Mouse (Mus musculus) lung, embryonic 16.5 days (tissue): ENCODE results near the gene BC034090. TPM values are rescaled to one million over a fixed set of nuclear protein-coding genes. Genes with fewer than 3 reads are reported as not detected.

Experiments
- ATAC-seq: fragments of 200-750 bp; cut with Nextera tagmentation; 2 replicates; pipeline ENCODE4 v1.8.0; 2017; ENCODE audit warnings: low read depth, mild to moderate bottlenecking, moderate library complexity
- H3K27ac ChIP-seq: fragments of 300-500 bp; sonication (generic); 2 replicates; pipeline ENCODE4 v1.5.1; 2014; ENCODE audit warnings: mild to moderate bottlenecking, control low read depth, low read length
- H3K27me3 ChIP-seq: fragments of 300-500 bp; sonication (generic); 2 replicates; pipeline ENCODE4 v1.6.1; 2014; ENCODE audit warnings: low read depth, low read length, mixed read lengths; ENCODE audit not compliant: control insufficient read depth, insufficient read depth
- H3K36me3 ChIP-seq: fragments of 300-500 bp; sonication (generic); 2 replicates; pipeline ENCODE4 v1.6.1; 2014; ENCODE audit warnings: low read length; ENCODE audit not compliant: control insufficient read depth, insufficient read depth
- H3K4me1 ChIP-seq: fragments of 300-500 bp; sonication (generic); replicated peaks from 2 replicates; pipeline ENCODE4 v1.6.1; 2014; ENCODE audit warnings: low read length, mixed read lengths; ENCODE audit not compliant: control insufficient read depth, insufficient read depth
- H3K4me2 ChIP-seq: fragments of 300-500 bp; sonication (generic); 2 replicates; pipeline ENCODE4 v1.6.1; 2014; ENCODE audit warnings: low read depth, low read length, control low read depth
- H3K4me3 ChIP-seq: fragments of 300-500 bp; sonication (generic); 2 replicates; pipeline ENCODE4 v1.5.1; 2014; ENCODE audit warnings: mild to moderate bottlenecking, low read length, control low read depth
- H3K9ac ChIP-seq: fragments of 300-500 bp; sonication (generic); 2 replicates; pipeline ENCODE4 v1.6.1; 2014; ENCODE audit warnings: low read length, control low read depth
- H3K9me3 ChIP-seq: fragments of 300-500 bp; sonication (generic); 2 replicates; pipeline ENCODE4 v1.6.1; 2016; ENCODE audit warnings: low read length; ENCODE audit not compliant: control insufficient read depth
- WGBS: fragments of 180-500 bp; shearing (Covaris S2); extraction: QIAGEN DNeasy Blood & Tissue Kit; methylation state at CpG from one replicate; pipeline ENCODE4 v1.1.7; 2014; 5-methylcytosine and 5-hydroxymethylcytosine counted together
- polyA plus RNA-seq: library from polyadenylated mRNA; unstranded; fragments of >200 nt; fragmentation: Nextera tagmentation; extraction: Ambion mirVana; gene quantifications from 2 replicates; pipeline ENCODE4 v1.2.1, GENCODE M21; 2015

The BC034090 gene
- 4.4 and 4.8 TPM in 2 replicates for polyA plus RNA-seq

DNA sequence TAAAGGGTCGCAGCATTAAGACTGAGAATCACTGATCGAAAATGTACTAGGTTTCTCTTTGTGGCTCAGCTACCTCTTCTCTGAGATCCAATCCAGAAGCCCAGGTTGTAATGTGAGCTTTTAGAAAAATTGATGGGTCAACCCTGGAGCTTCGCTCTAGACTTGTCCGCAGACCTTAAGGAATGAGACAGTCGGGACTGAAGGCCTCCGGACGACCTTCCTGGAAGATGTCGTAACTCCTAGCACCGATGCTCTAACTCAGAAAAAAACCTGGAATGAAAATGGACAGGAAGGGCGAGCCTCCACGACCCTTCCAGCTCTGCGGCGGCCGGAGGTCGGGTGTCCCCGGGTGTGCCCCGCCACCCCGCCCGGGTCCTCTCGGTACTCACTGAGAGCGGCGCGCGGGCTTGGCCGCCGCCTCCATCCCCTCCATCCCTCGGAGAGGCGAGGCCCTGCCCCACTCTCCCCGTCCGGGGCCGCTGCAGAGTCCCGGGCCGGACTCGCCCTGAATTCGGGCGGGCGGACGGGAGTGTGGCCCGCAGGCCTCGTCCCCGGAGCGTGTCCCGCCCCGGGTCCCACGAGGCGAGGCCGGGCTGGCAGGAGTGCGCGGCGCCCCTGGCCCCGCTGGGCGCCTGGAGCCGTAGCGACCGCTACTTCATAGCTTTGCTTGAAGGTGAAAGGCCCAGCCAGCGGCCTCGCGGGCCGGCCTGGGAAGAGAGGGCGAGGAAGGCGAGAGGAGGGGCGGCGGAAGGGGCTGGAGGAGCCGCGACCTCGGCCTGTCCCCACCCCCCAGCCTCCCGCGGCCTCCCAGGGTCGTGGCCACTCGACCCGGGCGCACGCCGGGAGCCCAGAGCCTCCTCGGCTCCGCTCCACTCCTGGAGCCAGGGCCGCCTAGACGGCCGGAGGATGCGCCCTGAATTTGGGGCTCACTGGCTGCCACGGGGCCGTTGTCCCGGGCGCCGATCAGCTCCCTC is at the start of gene BC034090:
BC034090 (minus strand) TSS at position 648 of the 974 bp plus-strand sequence.
- H3K36me3 ChIP-seq = no peaks in the 10 kb centered on the region
- H3K4me2 ChIP-seq = peak within 1 kb of the TSS; percentile 84
- peak within 1 kb of the TSS; percentile 67 for H3K4me3 ChIP-seq
- peaks cover 4% of the 10 kb centered on the region; the same call in 1 of the 2 replicates for H3K4me1 ChIP-seq
- no peaks in the 10 kb centered on the region for H3K9me3 ChIP-seq
- H3K27me3 ChIP-seq = peaks cover 4% of the 10 kb centered on the region; the same call in 1 of the 2 replicates
- ATAC-seq = peak; percentile 87
- H3K9ac ChIP-seq = peak within 1 kb of the TSS; percentile 73
- H3K27ac ChIP-seq = peak within 1 kb of the TSS; percentile 74
- 2% methylated on average over 62 of the region's 85 CpGs for WGBS

DNA sequence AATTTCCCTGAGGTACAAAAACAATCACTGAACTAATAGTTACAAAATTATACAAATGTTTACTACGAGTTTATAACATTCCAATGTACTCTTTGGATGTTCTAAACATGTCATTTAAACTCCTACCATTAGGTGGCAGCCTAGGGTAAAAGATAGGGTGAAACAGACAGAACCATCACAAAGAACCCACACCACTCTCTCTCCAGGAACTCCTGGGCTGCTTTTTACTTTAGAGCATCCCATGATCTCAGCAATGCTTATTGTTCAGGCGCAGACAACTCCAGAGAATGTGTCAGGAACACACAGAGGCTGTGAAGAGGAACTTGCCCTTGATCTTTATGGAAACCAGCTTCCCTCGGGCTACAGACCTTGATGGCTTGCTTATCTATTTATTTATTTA is 49.2 kb upstream of the BC034090 start:
- ATAC-seq = peak; percentile 52; the same call in 1 of the 2 replicates
- 12% methylated on average over 3 of the region's 3 CpGs for WGBS

DNA sequence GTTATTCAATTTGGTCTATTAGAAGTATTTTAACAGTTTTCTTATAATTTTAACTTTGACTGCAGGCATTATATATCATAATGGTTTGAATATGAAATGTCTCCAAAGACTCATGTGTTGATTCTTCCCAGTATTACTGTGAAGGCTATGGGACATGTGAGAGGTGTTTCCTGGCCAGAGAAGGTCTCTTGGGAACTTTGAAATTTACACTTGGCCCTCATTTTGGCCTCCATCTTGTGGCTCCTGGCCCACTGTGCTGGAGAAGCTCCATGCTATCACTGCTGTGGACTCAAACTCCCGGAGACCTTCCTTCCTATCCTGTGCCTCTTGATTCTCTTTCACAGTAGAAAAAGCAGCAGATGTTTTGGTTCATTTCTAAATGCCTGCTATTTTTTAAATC is 45.2 kb upstream of the BC034090 start:
- H3K36me3 ChIP-seq = peaks cover 9% of the 10 kb centered on the region
- H3K27me3 ChIP-seq = no peaks in the 10 kb centered on the region
- H3K4me2 ChIP-seq = no peak overlapping the region
- H3K9me3 ChIP-seq = no peaks in the 10 kb centered on the region
- H3K4me1 ChIP-seq = no peaks in the 10 kb centered on the region
- WGBS = 83% methylated on average over 1 of the region's 1 CpGs
- ATAC-seq = no peak
- no peak overlapping the region for H3K9ac ChIP-seq
- no peak overlapping the region for H3K4me3 ChIP-seq
- no peak overlapping the region for H3K27ac ChIP-seq

More for the DNA sequence above, 49.2 kb upstream of the BC034090 start:
- Histone ChIP-seq H3K27me3 (no peaks in the 10 kb centered on the region), H3K9ac (no peak overlapping the region), H3K9me3 (no peaks in the 10 kb centered on the region), H3K4me3 (no peak overlapping the region), H3K4me2 (no peak overlapping the region), H3K27ac (no peak overlapping the region), H3K36me3 (peaks cover 3% of the 10 kb centered on the region; the same call in 1 of the 2 replicates), H3K4me1 (no peaks in the 10 kb centered on the region)

DNA sequence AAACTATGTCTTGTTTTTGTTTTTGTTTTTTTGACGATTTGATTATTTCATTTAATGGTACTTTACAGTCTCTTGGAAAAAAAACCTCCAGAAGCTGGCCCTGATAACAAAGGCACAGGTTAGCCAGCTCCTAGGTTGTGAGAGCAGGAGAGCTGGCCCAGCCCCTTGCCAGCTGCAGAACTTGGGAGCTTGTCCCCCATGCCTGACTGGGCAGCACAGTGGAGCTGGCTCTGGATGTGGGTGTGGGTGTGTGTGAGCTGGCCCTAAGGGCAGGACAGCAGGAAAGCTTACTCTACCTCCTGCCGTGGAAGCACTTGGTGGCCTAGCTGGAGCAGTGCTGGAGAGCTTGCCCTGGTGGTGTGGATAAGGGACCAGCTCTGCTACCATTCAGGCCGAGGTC is 43.8 kb upstream of the BC034090 start:
- H3K4me1 ChIP-seq = no peaks in the 10 kb centered on the region
- H3K4me3 ChIP-seq = no peak overlapping the region
- 77% methylated on average over 3 of the region's 3 CpGs for WGBS
- peaks cover 9% of the 10 kb centered on the region for H3K36me3 ChIP-seq
- no peak overlapping the region for H3K4me2 ChIP-seq
- no peak overlapping the region for H3K9ac ChIP-seq
- H3K27ac ChIP-seq = no peak overlapping the region
- no peak for ATAC-seq
- H3K9me3 ChIP-seq = no peaks in the 10 kb centered on the region
- no peaks in the 10 kb centered on the region for H3K27me3 ChIP-seq

DNA sequence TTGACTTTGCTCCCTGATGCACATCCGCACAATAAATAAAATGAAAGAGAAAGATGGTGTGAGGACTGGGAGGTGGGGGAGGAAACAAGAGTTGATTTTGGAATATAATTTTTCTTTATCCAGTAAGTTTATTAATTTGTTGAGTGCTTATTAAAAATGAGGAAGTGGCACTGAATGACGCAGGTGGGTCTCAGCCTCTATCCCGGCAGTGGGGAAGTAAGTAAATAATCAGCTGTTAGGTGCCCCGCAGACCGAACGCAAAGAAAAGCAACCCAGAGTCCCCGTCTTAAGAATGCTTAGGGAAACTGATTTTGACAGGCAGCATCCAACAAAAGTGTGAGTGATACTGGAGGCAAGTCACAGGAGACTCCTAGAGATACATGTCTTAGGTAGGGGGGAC is 39.6 kb upstream of the BC034090 start:
- Histone ChIP-seq H3K9me3 (no peaks in the 10 kb centered on the region), H3K27ac (no peak overlapping the region), H3K36me3 (peaks cover 5% of the 10 kb centered on the region), H3K4me1 (no peaks in the 10 kb centered on the region), H3K27me3 (no peaks in the 10 kb centered on the region), H3K4me3 (no peak overlapping the region), H3K9ac (no peak overlapping the region), H3K4me2 (no peak overlapping the region)
- WGBS = 78% methylated on average over 7 of the region's 7 CpGs
- no peak for ATAC-seq

DNA sequence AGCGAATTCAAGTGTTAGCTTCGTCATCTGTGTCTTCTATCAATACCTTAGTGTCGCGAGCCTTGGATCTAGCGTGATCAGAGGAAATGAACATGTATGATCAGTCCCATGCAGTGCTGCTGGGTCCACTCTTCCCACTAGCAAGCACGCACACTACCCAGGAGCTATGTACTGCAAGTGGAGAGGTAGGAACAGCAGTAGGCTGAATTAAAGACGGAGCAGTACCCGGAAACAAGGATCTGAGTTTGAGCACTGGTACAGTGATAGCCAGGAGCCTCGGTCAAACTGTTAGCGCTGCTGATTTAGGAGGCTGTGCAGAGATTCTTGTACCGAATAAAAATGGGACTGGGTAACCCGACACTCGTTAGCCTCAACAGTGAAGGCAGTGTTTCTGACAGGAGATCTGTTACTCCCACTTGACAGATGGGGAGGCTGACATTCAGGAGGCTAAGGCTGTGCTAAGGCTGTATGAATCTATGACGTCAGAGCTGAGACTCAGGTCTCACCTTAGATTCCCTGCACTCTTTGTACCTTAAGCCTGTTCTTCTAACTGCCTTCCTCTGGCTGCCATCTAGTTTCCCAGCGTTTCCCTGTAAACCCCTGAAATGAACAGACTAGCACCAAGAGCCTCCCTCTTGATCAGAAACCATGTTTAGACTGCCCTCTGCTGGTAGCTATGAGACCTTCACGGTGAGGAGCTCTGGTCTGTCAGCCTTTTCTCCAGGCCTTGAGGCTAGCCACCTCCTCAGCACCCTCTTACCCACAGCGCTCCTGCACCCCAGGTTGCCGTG is 37.0 kb upstream of the BC034090 start:
- WGBS = 48% methylated on average over 18 of the region's 18 CpGs
- Histone ChIP-seq H3K36me3 (no peaks in the 10 kb centered on the region), H3K4me3 (no peak overlapping the region), H3K9me3 (no peaks in the 10 kb centered on the region), H3K27ac (no peak overlapping the region), H3K4me1 (no peaks in the 10 kb centered on the region), H3K4me2 (no peak overlapping the region), H3K9ac (no peak overlapping the region), H3K27me3 (no peaks in the 10 kb centered on the region)
- peak; percentile 88 for ATAC-seq

DNA sequence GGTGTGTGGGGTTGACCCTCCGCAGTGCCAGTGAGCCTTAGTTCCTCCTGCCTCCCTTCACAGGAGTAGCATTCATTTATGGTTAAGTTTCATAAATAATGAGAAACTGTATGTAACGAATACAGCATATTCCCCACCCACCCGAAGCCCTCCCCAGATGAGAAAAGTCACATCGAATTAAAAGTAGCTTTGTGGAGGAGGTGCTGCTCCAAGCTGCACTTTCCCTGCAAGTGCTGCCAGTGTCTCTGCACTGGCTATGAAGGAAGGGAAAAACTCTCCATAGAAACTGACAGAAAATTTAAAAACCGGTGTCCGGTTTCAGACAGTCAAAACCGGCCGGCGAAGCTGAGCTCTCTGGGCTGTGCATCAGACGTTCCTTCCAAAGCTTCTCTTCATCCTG is 36.1 kb upstream of the BC034090 start:
- H3K9ac ChIP-seq = no peak overlapping the region
- no peak overlapping the region for H3K27ac ChIP-seq
- 59% methylated on average over 10 of the region's 10 CpGs for WGBS
- H3K36me3 ChIP-seq = no peaks in the 10 kb centered on the region
- no peaks in the 10 kb centered on the region for H3K9me3 ChIP-seq
- no peaks in the 10 kb centered on the region for H3K4me1 ChIP-seq
- ATAC-seq = no peak; the same call in 1 of the 2 replicates
- no peaks in the 10 kb centered on the region for H3K27me3 ChIP-seq
- H3K4me3 ChIP-seq = no peak overlapping the region
- no peak overlapping the region for H3K4me2 ChIP-seq

DNA sequence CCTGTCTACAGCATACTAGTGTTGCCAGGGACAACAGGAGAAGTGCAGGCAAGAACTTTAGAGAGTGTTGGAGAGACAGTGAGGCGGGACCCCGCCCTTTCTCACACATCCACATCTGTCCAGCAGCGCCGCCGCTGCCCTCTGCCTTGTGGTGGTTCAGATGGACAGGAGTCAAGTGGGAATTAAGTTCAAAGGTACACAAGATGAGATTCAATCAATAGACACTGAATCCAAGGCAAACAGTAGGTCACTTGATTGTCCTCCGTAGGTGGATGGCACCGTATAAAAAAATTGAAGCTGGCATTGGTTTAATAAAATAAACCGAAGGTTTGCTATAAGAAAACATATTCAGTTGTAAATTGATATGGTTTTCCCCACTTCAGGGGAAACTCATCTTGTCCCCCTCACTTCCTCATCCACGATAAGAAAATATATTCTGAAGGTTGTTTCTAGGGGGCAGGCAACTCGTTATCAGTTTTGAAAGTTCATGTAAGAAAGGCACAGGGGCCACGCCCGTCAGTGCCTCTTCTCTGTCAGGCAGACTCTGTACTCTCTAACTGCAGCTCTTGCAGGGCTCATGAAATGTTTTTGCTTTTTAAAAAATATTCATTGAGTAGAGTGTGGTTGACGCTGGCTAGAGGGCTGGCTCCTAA is 32.3 kb upstream of the BC034090 start:
- no peak for ATAC-seq
- H3K9ac ChIP-seq = no peak overlapping the region
- WGBS = 57% methylated on average over 13 of the region's 13 CpGs

More for the DNA sequence above, 32.3 kb upstream of the BC034090 start:
- Histone ChIP-seq H3K4me3 (no peak overlapping the region), H3K9me3 (no peaks in the 10 kb centered on the region), H3K27ac (no peak overlapping the region), H3K4me2 (no peak overlapping the region), H3K27me3 (no peaks in the 10 kb centered on the region), H3K4me1 (no peaks in the 10 kb centered on the region), H3K36me3 (no peaks in the 10 kb centered on the region)
